Mouse (Mus musculus) ES-E14 (cell line): ENCODE data around the gene Ap3b1. TPM values are rescaled to one million over a fixed set of nuclear protein-coding genes. Genes with fewer than 3 reads are reported as not detected.

ENCODE experiments used
- DNase-seq: peaks from one replicate; pipeline ENCODE4 v3.0.0-alpha.2; 2013; ENCODE audit warnings: low read depth, low spot score
- H3K27ac ChIP-seq: 2 replicates; pipeline ENCODE4 v1.5.1; 2012; ENCODE audit warnings: low read depth, mild to moderate bottlenecking, low read length, moderate library complexity, mixed read lengths; ENCODE audit not compliant: poor library complexity, insufficient read depth, severe bottlenecking
- H3K36me3 ChIP-seq: 2 replicates; pipeline ENCODE4 v1.6.1; 2012; ENCODE audit warnings: mild to moderate bottlenecking, low read length, moderate library complexity, mixed read lengths; ENCODE audit not compliant: control insufficient read depth, poor library complexity, insufficient read depth, severe bottlenecking
- H3K4me1 ChIP-seq, 2 experiments: fragments of 150-350 bp in 1 of 2; sonication (generic) in 1 of 2; 2 replicates each; pipeline ENCODE4 v1.6.1; 2012; ENCODE audit warnings: low read length in 2 of 2, mild to moderate bottlenecking in 1 of 2, mixed read lengths in 1 of 2; ENCODE audit not compliant: control insufficient read depth in 2 of 2, insufficient read depth in 2 of 2, poor library complexity in 1 of 2
- H3K4me3 ChIP-seq, 2 experiments: fragments of 150-350 bp in 1 of 2; sonication (generic) in 1 of 2; 2 replicates each; pipeline ENCODE4 v1.5.1; 2012; ENCODE audit warnings: low read length in 2 of 2, low read depth in 1 of 2, mild to moderate bottlenecking in 1 of 2, mixed read lengths in 1 of 2; ENCODE audit not compliant: insufficient read depth in 1 of 2, poor library complexity in 1 of 2, severe bottlenecking in 1 of 2
- H3K9ac ChIP-seq: 2 replicates; pipeline ENCODE4 v1.6.1; 2012; ENCODE audit warnings: low read depth, mild to moderate bottlenecking, low read length, mixed read lengths; ENCODE audit not compliant: poor library complexity, insufficient read depth, severe bottlenecking
- H3K9me3 ChIP-seq: fragments of 150-350 bp; sonication (generic); 2 replicates; pipeline ENCODE4 v1.6.1; 2012; ENCODE audit warnings: low read depth, mild to moderate bottlenecking, low read length; ENCODE audit not compliant: control insufficient read depth, insufficient read depth
- CHD2 ChIP-seq: IDR thresholded peaks from 2 replicates; pipeline ENCODE4 v1.6.1; 2014; ENCODE audit warnings: mild to moderate bottlenecking, low read depth, low read length, inconsistent platforms
- HCFC1 ChIP-seq: IDR thresholded peaks from 2 replicates; pipeline ENCODE4 v1.6.1; 2012; ENCODE audit warnings: low read length, inconsistent platforms, borderline replicate concordance; ENCODE audit not compliant: insufficient read depth
- MAFK ChIP-seq: IDR thresholded peaks from 2 replicates; pipeline ENCODE4 v1.6.1; 2014; ENCODE audit warnings: mild to moderate bottlenecking, low read depth, low read length, inconsistent platforms; ENCODE audit not compliant: insufficient read depth
- ZC3H11A ChIP-seq: IDR thresholded peaks from 2 replicates; pipeline ENCODE4 v1.6.1; 2012; ENCODE audit warnings: low read depth, mild to moderate bottlenecking, inconsistent platforms, low read length, borderline replicate concordance
- ZNF384 ChIP-seq: IDR thresholded peaks from 2 replicates; pipeline ENCODE4 v1.6.1; 2012; ENCODE audit warnings: low read depth, low read length, inconsistent platforms
- in situ Hi-C, 2 experiments: fragments of 600-800 bp; cut with MboI; formaldehyde crosslinking; loops; one replicate each; pipeline ENCODE4 v1.15.1; 2025; ENCODE audit warnings: low sequenced_read_pairs in 2 of 2, inconsistent platforms in 1 of 2; ENCODE audit not compliant: unreplicated experiment in 2 of 2
- total RNA-seq: library from RNA; depleted of rRNA; stranded (reverse); fragments of 300-350 nt; gene quantifications from 2 replicates; pipeline ENCODE4 v1.2.3, GENCODE M21; 2012

The Ap3b1 gene
- total RNA-seq, 1 experiment: 33.2 TPM

GRCm38 (mm10) chr13:94571001-94571400 is 212.2 kb downstream of the Ap3b1 start:
- TF ChIP-seq ZNF384 (no peak), MAFK (no peak), CHD2 (no peak), ZC3H11A (no peak), HCFC1 (no peak)

GRCm38 (mm10) chr13:94573356-94573755 is 214.6 kb downstream of the Ap3b1 start:
- in situ Hi-C loops: no loop called here
- H3K4me3 ChIP-seq: no peak overlapping the region
- H3K4me1 ChIP-seq: peaks cover 0 to 10% of the 10 kb centered on the region in 2 experiments; a peak in 2 of 4 replicates
- no peak overlapping the region for H3K9ac ChIP-seq
- no peak for DNase-seq
- no peaks in the 10 kb centered on the region for H3K9me3 ChIP-seq
- no peak overlapping the region for H3K27ac ChIP-seq
- H3K36me3 ChIP-seq: no peaks in the 10 kb centered on the region
- TF ChIP-seq HCFC1 (no peak), MAFK (no peak), ZC3H11A (no peak), CHD2 (no peak)

More at GRCm38 (mm10) chr13:94571001-94571400, 212.2 kb downstream of the Ap3b1 start:
- Histone ChIP-seq H3K4me3 (no peak overlapping the region), H3K9ac (no peak overlapping the region), H3K36me3 (no peaks in the 10 kb centered on the region; the same call in 1 of the 2 replicates), H3K9me3 (no peaks in the 10 kb centered on the region), H3K4me1 (peaks cover 0 to 3% of the 10 kb centered on the region in 2 experiments; a peak in 1 of 4 replicates), H3K27ac (no peak overlapping the region)
- no peak for DNase-seq
- in situ Hi-C loops: no loop called here

GRCm38 (mm10) chr13:94573833-94574232 is 215.1 kb downstream of the Ap3b1 start:
- no peak for TF ChIP-seq HCFC1
- no peak for TF ChIP-seq ZC3H11A
- no peak for TF ChIP-seq MAFK
- no peak for TF ChIP-seq CHD2
- TF ChIP-seq ZNF384: no peak
- H3K4me1 ChIP-seq: peaks cover 0 to 10% of the 10 kb centered on the region in 2 experiments; a peak in 2 of 4 replicates
- no peak overlapping the region for H3K4me3 ChIP-seq
- H3K9me3 ChIP-seq: no peaks in the 10 kb centered on the region
- no peak for DNase-seq
- in situ Hi-C loops: no loop called here
- H3K27ac ChIP-seq: no peak overlapping the region
- no peak overlapping the region for H3K9ac ChIP-seq
- H3K36me3 ChIP-seq: no peaks in the 10 kb centered on the region

- no peak overlapping the region for H3K27ac ChIP-seq
- H3K4me3 ChIP-seq: no peak overlapping the region; a peak in 1 of 4 replicates
- H3K36me3 ChIP-seq: no peaks in the 10 kb centered on the region
- no peak for TF ChIP-seq HCFC1
- no peak for TF ChIP-seq CHD2
- TF ChIP-seq ZC3H11A: no peak
- no peak for TF ChIP-seq ZNF384
- TF ChIP-seq MAFK: no peak
- DNase-seq: peak; percentile 24
- H3K9ac ChIP-seq: no peak overlapping the region
- H3K9me3 ChIP-seq: no peaks in the 10 kb centered on the region
- in situ Hi-C loops: no loop called here
- peaks cover 0 to 10% of the 10 kb centered on the region in 2 experiments; a peak in 2 of 4 replicates for H3K4me1 ChIP-seq
These were observed 217.0 kb downstream of the Ap3b1 start for GRCm38 (mm10) chr13:94575607-94576398.
